Mouse (Mus musculus): ENCODE results near the gene Ckm. TPM values are rescaled to one million over a fixed set of nuclear protein-coding genes. Genes with fewer than 3 reads are reported as not detected.

Ckm gene
- polyA plus RNA-seq (2015; fragmentation: Nextera tagmentation; extraction: Ambion mirVana) = 1.1 and 1.3 TPM in 2 replicates

DNA sequence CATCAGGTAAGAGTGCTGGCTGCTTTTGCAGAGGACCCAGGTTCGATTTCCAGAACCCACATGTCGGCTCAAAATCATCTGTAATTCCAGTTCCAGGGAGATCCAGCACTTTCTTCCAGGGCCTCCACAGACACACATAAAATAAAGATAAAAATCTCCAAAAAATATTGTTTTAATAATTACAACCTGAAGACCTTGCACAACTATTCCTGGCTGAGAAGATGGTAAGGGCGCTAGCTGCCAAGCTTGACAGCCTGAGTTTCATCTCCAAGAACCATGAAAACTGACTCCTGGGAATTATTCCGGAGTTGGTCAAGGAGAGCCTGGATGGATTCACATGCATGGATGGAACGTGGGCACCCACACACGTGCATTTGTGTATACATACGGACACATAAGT lies at the start of gene Ckm:
TSS of gene Ckm (plus strand) at position 301 of the 400 bp plus-strand sequence.
- Histone ChIP-seq H3K4me1 (replicated peaks) (peaks cover 17% of the 10 kb centered on the region), H3K9ac (peak within 1 kb of the TSS; percentile 70), H3K27me3 (peaks cover 58% of the 10 kb centered on the region), H3K27ac (replicated peaks) (no peak within 1 kb of the TSS), H3K9me3 (peaks cover 5% of the 10 kb centered on the region; the same call in 1 of the 2 replicates), H3K4me2 (peak within 1 kb of the TSS; percentile 83), H3K4me3 (peak within 1 kb of the TSS; percentile 47), H3K36me3 (no peaks in the 10 kb centered on the region)
- 50% methylated on average over 7 of the region's 7 CpGs for WGBS
- no peak for ATAC-seq (ENCODE audit: low read depth)

DNA sequence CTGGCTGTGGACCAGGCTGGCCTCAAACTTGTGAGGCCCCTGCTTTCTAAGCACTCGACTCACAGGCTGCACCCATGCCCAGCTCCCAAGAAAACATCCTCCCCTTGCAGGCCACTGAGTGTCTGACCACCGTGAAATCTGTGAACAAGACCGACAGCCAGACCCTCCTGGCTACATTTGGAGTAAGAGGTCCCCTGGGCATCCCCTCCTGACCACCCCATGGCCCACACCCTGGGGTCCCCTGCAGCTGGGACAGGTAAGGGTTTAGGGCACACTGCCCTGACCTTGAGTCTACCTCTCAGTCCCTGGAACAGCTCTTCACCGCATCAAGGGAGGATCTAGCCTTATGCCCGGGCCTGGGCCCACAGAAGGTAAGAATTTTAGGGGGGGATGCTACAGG lies 49.6 kb upstream of the Ckm start:
- Histone ChIP-seq H3K27me3 (no peaks in the 10 kb centered on the region), H3K9me3 (no peaks in the 10 kb centered on the region), H3K9ac (no peak overlapping the region), H3K36me3 (peaks cover 72% of the 10 kb centered on the region), H3K4me1 (replicated peaks) (peaks cover 14% of the 10 kb centered on the region), H3K4me3 (no peak overlapping the region), H3K4me2 (no peak overlapping the region), H3K27ac (replicated peaks) (no peak overlapping the region)
- ATAC-seq (ENCODE audit: low read depth) = no peak
- WGBS = 90% methylated on average over 5 of the region's 5 CpGs

DNA sequence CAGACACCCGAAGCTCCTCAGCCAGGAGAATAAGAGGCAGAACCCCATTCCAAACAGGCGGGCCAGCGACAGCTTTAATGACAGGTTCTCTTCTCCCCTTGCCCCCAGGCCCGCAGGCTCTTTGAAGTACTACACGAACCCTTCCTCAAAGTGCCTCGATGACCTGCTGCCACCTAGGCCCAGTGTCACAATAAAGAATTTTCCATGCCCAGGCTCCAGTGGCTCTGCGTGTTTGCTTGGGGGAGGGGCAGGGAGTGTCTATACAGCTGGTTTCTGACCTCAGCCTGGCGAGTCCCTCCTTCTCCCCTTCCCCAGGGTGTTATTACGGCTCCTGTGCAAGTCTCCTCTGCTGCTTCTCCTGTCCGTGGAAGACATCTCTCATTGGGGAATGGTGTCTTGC lies 48.3 kb upstream of the Ckm start:
- 71% methylated on average over 10 of the region's 10 CpGs for WGBS
- no peak overlapping the region for H3K27ac ChIP-seq (replicated peaks)
- no peak overlapping the region for H3K4me2 ChIP-seq
- no peak overlapping the region for H3K4me3 ChIP-seq
- no peaks in the 10 kb centered on the region for H3K9me3 ChIP-seq
- no peaks in the 10 kb centered on the region for H3K27me3 ChIP-seq
- peaks cover 27% of the 10 kb centered on the region for H3K4me1 ChIP-seq (replicated peaks)
- no peak overlapping the region for H3K9ac ChIP-seq
- peaks cover 61% of the 10 kb centered on the region for H3K36me3 ChIP-seq
- no peak for ATAC-seq (ENCODE audit: low read depth)

DNA sequence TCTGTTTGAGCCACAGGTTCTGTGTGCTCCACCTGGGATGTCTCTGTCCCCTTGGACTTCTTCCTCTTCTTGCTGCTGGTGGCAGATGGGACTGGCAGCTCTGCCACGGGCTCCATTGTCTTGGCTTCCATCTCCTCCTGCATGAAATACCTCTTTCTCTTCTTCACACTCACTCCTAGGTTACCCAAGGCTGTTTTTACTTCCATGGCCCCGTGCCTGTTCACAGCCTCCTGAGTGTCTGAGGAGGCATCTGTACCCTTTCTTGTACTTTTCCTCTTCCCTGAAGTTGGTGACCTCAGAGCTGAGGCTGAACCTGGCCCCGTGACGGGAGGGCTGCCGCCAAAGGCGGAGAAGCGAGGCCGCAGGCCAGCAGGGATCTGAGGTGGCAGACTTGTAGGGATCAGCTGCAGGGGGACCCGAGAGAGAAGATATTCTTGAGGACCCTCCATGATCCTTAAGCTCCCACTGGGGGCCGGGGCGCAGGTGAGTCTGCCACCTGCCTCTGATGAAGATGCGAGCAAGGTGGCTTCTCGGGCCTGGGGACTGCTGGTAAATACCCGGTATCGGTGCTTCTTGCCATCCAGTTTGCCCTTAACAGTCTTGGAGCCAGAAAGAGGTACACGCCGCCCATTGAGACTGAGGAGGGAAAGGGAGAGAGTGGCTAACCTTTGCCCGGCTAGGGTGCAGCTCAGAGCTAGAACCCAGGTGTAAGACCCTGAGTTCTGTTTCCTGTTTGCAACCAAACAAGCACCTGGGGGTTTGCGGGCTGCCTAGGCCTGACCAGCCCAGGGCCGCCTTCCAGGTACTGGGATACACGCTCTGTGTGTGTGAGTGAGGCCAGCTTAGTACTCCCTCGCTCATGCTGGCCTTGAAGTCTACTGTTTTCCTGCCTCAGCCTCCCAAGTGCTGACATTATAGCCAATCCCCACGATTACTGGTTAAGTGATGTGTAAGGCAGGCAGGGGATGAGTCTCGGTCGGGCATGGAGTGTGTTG lies 46.9 kb upstream of the Ckm start:
- Histone ChIP-seq H3K4me3 (no peak overlapping the region; the same call in 1 of the 2 replicates), H3K27ac (replicated peaks) (no peak overlapping the region), H3K27me3 (peaks cover 11% of the 10 kb centered on the region; the same call in 1 of the 2 replicates), H3K9ac (peak overlapping the region; percentile 83; the same call in 1 of the 2 replicates), H3K4me2 (peak overlapping the region; percentile 95), H3K36me3 (peaks cover 48% of the 10 kb centered on the region), H3K4me1 (replicated peaks) (peaks cover 37% of the 10 kb centered on the region), H3K9me3 (no peaks in the 10 kb centered on the region)
- ATAC-seq (ENCODE audit: low read depth) = no peak
- 92% methylated on average over 25 of the region's 25 CpGs for WGBS

DNA sequence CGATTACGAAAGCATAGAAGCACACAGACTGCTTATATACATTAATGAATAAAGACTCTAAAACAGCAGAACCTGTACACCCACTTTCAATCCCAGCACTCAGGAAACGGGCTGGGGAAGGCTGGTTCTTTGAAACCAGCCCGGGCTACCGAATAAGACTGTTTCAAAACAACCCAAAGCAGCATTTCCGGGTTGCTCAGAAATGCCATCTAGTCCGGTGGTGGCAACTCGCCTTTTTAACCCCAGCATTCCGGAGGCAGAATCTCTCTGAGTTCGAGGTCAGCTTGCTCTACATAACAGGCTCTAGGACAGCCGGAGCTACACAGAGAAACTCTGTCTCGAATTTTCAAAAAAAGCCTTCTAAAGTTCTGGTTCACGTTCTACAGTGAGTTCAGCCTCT lies 45.9 kb upstream of the Ckm start:
- H3K4me2 ChIP-seq = peak overlapping the region; percentile 95
- H3K9me3 ChIP-seq = no peaks in the 10 kb centered on the region
- peak overlapping the region; percentile 83 for H3K9ac ChIP-seq
- WGBS = 21% methylated on average over 13 of the region's 13 CpGs
- peaks cover 39% of the 10 kb centered on the region for H3K36me3 ChIP-seq
- peak overlapping the region; percentile 72 for H3K4me3 ChIP-seq
- peaks cover 11% of the 10 kb centered on the region; the same call in 1 of the 2 replicates for H3K27me3 ChIP-seq
- no peak for ATAC-seq (ENCODE audit: low read depth)
- H3K4me1 ChIP-seq (replicated peaks) = peaks cover 37% of the 10 kb centered on the region
- no peak overlapping the region for H3K27ac ChIP-seq (replicated peaks)

DNA sequence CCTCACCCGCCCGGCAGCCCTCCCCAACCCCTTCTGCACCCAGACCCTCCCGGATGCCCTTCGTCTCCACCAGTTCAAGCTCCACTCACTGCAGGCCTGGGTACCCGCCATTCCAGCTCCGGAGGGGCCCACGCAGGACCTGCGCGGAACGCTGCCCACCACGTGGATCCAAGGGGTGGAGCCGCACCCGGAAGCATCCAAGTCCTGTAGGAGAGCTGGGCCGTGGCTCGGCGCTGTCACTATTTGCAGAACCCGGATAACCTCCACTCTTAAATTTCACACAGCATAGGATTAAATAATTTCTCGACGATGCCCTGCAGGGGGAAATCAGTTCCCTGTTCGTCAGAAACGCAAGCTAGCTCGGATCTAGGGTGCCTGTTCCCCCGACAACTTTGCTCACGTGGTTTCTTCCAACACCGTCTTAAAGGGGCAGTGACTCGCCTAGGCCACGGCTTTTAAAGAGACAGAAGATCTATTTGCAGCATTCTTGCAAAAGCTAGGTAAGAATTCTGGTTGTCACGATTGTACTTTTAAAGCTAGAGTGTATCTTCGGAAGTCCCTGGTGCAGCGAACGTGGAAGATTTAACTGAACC lies 45.2 kb upstream of the Ckm start, which contains the start of the genes Cd3eap and Ppp1r13l:
TSS of gene Cd3eap (minus strand) at position 185 of the 593 bp plus-strand sequence.
TSS of gene Ppp1r13l (plus strand) at position 451 of the 593 bp plus-strand sequence.
- Histone ChIP-seq H3K4me2 (peak within 1 kb of the TSS; percentile 95), H3K27me3 (peaks cover 11% of the 10 kb centered on the region; the same call in 1 of the 2 replicates), H3K4me1 (replicated peaks) (peaks cover 41% of the 10 kb centered on the region), H3K4me3 (peak within 1 kb of the TSS; percentile 72), H3K9me3 (no peaks in the 10 kb centered on the region), H3K27ac (replicated peaks) (0 out of 2 replicates have a peak within 1 kb of the TSS, but pooled peaks have one; percentile 11), H3K9ac (peak within 1 kb of the TSS; percentile 83), H3K36me3 (peaks cover 32% of the 10 kb centered on the region)
- WGBS = under 1% methylated on average over 31 of the region's 31 CpGs
- peak; percentile 77 for ATAC-seq (ENCODE audit: low read depth)

DNA sequence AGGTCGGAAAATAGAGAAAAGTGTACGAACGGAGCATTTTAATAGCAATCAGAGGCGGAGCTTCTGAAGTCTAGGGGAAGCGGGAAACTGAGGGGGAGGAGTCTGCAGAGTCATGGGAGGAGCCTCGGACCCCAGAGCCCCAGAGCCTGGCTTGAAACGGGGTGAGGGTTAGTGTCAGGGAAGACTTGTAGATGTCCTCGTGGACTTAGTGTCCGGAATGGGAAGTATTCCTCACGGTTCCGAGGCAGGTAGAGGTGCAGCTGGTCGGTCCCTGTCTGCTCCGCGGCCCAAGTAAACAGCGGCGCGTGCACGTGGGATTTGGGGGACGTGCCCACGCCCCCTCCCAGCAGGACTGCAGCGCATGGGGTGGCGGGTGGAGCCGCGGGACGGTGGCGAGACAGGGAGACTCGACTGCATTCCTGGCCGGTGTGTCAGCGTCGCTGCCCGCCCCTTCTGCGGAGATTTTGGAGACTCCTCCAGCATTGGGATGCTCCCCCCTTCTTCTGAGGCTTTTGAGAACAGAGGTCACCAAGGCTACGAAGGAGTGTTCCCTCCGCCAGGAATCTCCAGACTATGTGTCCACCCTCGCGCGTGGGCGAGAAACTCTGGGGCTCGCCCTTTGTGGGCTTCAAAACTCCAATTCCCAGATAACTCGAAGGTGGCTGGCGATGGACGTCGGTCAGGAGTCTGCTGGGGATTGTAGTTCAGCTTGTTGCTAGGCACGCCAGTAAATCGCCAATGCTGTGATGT lies 44.5 kb upstream of the Ckm start:
- WGBS = under 1% methylated on average over 45 of the region's 45 CpGs
- Histone ChIP-seq H3K4me2 (peak overlapping the region; percentile 95), H3K36me3 (peaks cover 26% of the 10 kb centered on the region), H3K4me3 (peak overlapping the region; percentile 72), H3K27me3 (peaks cover 11% of the 10 kb centered on the region; the same call in 1 of the 2 replicates), H3K4me1 (replicated peaks) (peaks cover 41% of the 10 kb centered on the region), H3K9ac (peak overlapping the region; percentile 83), H3K27ac (replicated peaks) (no peak overlapping the region), H3K9me3 (no peaks in the 10 kb centered on the region)
- ATAC-seq (ENCODE audit: low read depth) = peak; percentile 78

DNA sequence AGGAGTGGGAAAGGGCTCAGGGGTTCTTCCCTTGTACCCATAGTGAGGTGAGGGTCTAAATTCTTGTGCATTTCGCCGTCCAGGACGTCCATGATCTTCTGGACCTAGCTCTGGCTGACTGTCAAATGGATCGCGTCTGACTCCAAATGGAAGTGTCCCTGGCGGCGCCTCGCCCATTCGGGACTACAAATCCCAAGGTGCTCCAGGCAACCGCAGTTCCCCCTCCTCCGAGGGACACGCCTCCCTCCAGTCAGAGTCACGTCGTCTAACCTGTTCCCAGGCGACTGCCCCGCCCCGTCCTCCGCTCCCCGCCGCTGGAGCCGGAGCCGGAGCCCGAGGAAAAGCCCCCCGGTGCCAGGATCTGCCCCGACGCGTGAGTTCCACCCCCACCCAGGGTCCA lies 43.6 kb upstream of the Ckm start:
- H3K4me1 ChIP-seq (replicated peaks) = peaks cover 41% of the 10 kb centered on the region
- H3K27ac ChIP-seq (replicated peaks) = no peak overlapping the region
- H3K36me3 ChIP-seq = peaks cover 21% of the 10 kb centered on the region
- H3K9ac ChIP-seq = peak overlapping the region; percentile 70
- WGBS = under 1% methylated on average over 27 of the region's 27 CpGs
- H3K4me2 ChIP-seq = peak overlapping the region; percentile 95
- peak; percentile 55 for ATAC-seq (ENCODE audit: low read depth)
- no peaks in the 10 kb centered on the region for H3K9me3 ChIP-seq
- H3K27me3 ChIP-seq = peaks cover 11% of the 10 kb centered on the region; the same call in 1 of the 2 replicates
- peak overlapping the region; percentile 72 for H3K4me3 ChIP-seq

DNA sequence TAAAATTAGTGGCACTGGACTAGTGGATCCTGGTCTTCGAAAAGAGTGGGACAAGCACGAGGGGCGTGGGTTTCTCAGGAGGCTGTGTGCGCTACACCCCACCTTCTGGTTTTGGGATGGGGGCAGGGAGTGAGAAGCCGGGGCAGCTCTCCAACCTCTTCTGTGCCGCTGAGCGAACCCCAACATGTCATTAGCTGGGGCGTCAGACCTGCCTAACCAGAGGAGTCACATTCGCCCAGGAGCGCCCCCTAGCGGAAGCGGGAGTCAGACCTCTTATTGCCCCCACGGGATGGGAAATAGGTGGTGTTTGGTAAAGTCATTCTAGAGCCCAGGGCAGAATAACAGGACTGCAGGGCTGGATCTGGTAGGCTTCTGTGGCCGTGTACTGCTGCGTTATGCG lies 42.9 kb upstream of the Ckm start:
- Histone ChIP-seq H3K4me3 (peak overlapping the region; percentile 72), H3K36me3 (peaks cover 13% of the 10 kb centered on the region), H3K4me1 (replicated peaks) (peaks cover 41% of the 10 kb centered on the region), H3K9me3 (no peaks in the 10 kb centered on the region), H3K4me2 (peak overlapping the region; percentile 95), H3K27ac (replicated peaks) (no peak overlapping the region), H3K27me3 (peaks cover 11% of the 10 kb centered on the region; the same call in 1 of the 2 replicates), H3K9ac (peak overlapping the region; percentile 70)
- 12% methylated on average over 16 of the region's 16 CpGs for WGBS
- no peak for ATAC-seq (ENCODE audit: low read depth)

DNA sequence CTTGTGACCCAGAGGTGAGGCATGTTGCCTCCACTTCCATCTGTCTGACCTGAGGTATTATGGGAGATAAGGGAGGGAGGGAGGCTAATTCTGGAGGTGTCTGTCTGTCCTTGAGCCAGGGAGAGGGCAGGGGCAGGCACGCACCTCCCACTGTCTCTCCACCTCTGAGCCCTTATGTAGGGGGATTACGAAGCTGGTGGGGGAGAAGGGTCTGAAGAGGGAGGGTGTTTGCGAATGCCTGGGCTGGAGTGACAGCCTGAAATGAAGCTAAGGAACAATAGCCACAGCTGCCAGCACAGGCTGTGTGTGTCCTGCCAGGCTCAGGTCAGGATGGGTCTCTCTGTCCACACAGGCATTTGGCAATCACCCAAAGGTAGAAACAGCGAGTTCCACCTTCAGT lies 42.3 kb upstream of the Ckm start:
- no peak for ATAC-seq (ENCODE audit: low read depth)
- Histone ChIP-seq H3K4me3 (no peak overlapping the region), H3K4me2 (0 out of 2 replicates have a peak overlapping the region, but pooled peaks have one; percentile 95), H3K27ac (replicated peaks) (no peak overlapping the region), H3K36me3 (peaks cover 8% of the 10 kb centered on the region), H3K4me1 (replicated peaks) (peaks cover 41% of the 10 kb centered on the region), H3K27me3 (peaks cover 11% of the 10 kb centered on the region; the same call in 1 of the 2 replicates), H3K9me3 (no peaks in the 10 kb centered on the region), H3K9ac (no peak overlapping the region)
- 40% methylated on average over 4 of the region's 4 CpGs for WGBS

DNA sequence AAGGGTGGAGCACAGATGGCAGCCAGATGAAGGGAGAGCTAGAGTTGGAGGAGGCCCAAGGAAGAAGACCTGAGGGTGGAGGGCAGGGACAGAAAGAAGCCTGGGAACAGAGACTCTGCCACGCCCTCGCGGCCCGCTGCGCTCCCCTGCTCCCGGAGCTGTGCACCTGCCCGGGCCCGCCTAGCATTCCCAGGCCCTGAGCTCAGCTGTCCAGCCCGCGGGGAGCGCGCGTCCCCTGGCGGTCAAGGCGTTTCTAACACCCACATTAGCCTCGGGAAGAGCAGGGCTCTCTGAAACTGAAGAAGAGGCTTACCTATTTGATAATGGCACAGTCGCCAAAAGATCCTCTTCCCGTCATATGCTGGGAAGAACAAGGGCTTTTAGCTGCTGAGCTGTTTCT lies 40.7 kb upstream of the Ckm start:
- H3K27me3 ChIP-seq = peaks cover 17% of the 10 kb centered on the region
- no peak for ATAC-seq (ENCODE audit: low read depth)
- no peak overlapping the region for H3K27ac ChIP-seq (replicated peaks)
- H3K4me1 ChIP-seq (replicated peaks) = peaks cover 28% of the 10 kb centered on the region
- H3K9me3 ChIP-seq = no peaks in the 10 kb centered on the region
- no peak overlapping the region for H3K9ac ChIP-seq
- no peaks in the 10 kb centered on the region for H3K36me3 ChIP-seq
- no peak overlapping the region for H3K4me3 ChIP-seq
- H3K4me2 ChIP-seq = no peak overlapping the region
- WGBS = 3% methylated on average over 18 of the region's 18 CpGs

Data from neural tube, embryonic 13.5 days (tissue).